Comparison of ENCODE assay signal across 9 mouse cellular contexts in the genomic region with DNA sequence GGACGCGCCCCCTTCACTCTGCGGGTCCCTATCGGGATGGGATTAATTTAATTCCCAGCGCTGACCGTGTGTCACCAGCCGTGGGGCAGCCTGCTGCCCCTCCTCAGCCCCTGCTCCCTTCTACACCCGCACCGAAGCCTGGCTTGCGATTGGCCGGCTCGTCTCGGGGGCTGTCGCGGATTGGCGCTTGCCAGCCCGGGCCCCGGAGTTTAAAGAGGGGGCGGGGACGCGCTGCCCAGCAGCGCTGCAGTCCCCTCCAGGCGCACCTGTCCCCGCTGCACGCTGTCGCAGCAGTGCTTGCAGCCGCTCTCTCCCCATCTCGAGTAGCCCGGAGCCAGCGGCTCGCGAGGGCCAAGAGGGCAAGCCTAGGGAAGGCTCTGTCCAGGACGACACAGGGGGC. TPM values are rescaled to one million over a fixed set of nuclear protein-coding genes. Genes with fewer than 3 reads are reported as not detected.
DNase-seq lines count a peak whose midpoint lies in the region; ATAC-seq lines count a peak whose summit lies in the region.
"Had no signal": no experiment of that assay in that cellular context is flagged by ENCODE, and none has a peak within 500 bp of the region (broad histone marks: within the 10 kb centered on the region; RNA-seq: fewer than 3 reads in every experiment).

A gene (plus strand): TSS at position 215 of the 400 bp plus-strand sequence.

- H3K27ac ChIP-seq in forebrain, embryonic 11.5 days (ENCODE audit: low read depth, low read length), result no peak within 1 kb of the TSS
- no peak within 1 kb of the TSS for H3K27ac ChIP-seq in kidney, embryonic 15.5 days

- H3K4me3 ChIP-seq in forebrain, embryonic 11.5 days (ENCODE audit: low read depth, low read length), result peak within 1 kb of the TSS; percentile 34
- H3K4me3 ChIP-seq in kidney, embryonic 15.5 days (replicated peaks), result peak within 1 kb of the TSS; percentile 50
- H3K4me3 ChIP-seq: erythroblast, embryonic 14.5 days had no signal

- peak within 1 kb of the TSS; percentile 43 for H3K9ac ChIP-seq in forebrain, embryonic 11.5 days (ENCODE audit: low read length)
- peak within 1 kb of the TSS; percentile 37 for H3K9ac ChIP-seq in kidney, embryonic 15.5 days

- under 1% methylated on average over 33 of the region's 33 CpGs for WGBS in forebrain, embryonic 11.5 days
- WGBS in kidney, embryonic 15.5 days, result under 1% methylated on average over 33 of the region's 33 CpGs

- H3K9me3 ChIP-seq in forebrain, embryonic 11.5 days (ENCODE audit: control insufficient read depth, low read length), result no peaks in the 10 kb centered on the region
- H3K9me3 ChIP-seq in kidney, embryonic 15.5 days (replicated peaks), result no peaks in the 10 kb centered on the region

- H3K36me3 ChIP-seq in forebrain, embryonic 11.5 days (ENCODE audit: control insufficient read depth, insufficient read depth, low read length), result no peaks in the 10 kb centered on the region
- H3K36me3 ChIP-seq in kidney, embryonic 15.5 days, result no peaks in the 10 kb centered on the region

- ATAC-seq in cerebellum, adult (ENCODE audit: insufficient number of reproducible peaks, low FRiP score, low TSS enrichment), result 0 out of 2 replicates have a peak, but pooled peaks have one; percentile 57
- ATAC-seq in forebrain, embryonic 11.5 days (replicated peaks; ENCODE audit: low FRiP score), result peak; percentile 93
- ATAC-seq in kidney, embryonic 15.5 days (replicated peaks; ENCODE audit: low FRiP score), result peak; percentile 84
- no peak for ATAC-seq in inflammation-experienced regulatory T-cells, adult 6 months

- peaks cover 2% of the 10 kb centered on the region; the same call in 1 of the 2 replicates for H3K4me1 ChIP-seq in forebrain, embryonic 11.5 days (replicated peaks; ENCODE audit: control insufficient read depth, insufficient read depth, low read length)
- peaks cover 29% of the 10 kb centered on the region for H3K4me1 ChIP-seq in kidney, embryonic 15.5 days

- H3K4me2 ChIP-seq in forebrain, embryonic 11.5 days (ENCODE audit: low read depth, low read length, severe bottlenecking), result peak within 1 kb of the TSS; percentile 88
- H3K4me2 ChIP-seq in kidney, embryonic 15.5 days, result peak within 1 kb of the TSS; percentile 89

- DNase-seq in cerebellum, adult 11 months, result no peak
- DNase-seq in adrenal gland, adult 8-10 months, result no peak
- peak; percentile 83 for DNase-seq in forebrain, embryonic 11.5 days (ENCODE audit: low spot score)
- peak; percentile 54 for DNase-seq in liver
- peak; percentile 72 for DNase-seq in neural tube, embryonic 10.5 days (ENCODE audit: extremely low spot score, low spot score)

- H3K27me3 ChIP-seq in forebrain, embryonic 11.5 days (ENCODE audit: control insufficient read depth, insufficient read depth, low read length), result peaks cover 8% of the 10 kb centered on the region
- H3K27me3 ChIP-seq in kidney, embryonic 15.5 days, result peaks cover 11% of the 10 kb centered on the region

RNA-seq across cellular contexts. Expression of the gene that starts here (rescaled TPM):
- total RNA-seq in adrenal gland, adult 8-10 months (2022), result 10 to 100 TPM; 10.9 to 32.1 (median 18.4) TPM
- polyA plus RNA-seq in forebrain, embryonic 11.5 days (2014; fragmentation: Nextera tagmentation; extraction: Ambion mirVana), result 15.5 and 17.0 TPM in 2 replicates
- polyA plus RNA-seq in kidney, embryonic 15.5 days (2015; fragmentation: Nextera tagmentation; extraction: Ambion mirVana), result 83.0 and 94.8 TPM in 2 replicates
- polyA plus RNA-seq in inflammation-experienced regulatory T-cells, adult 6 months (2017; shearing (Covaris generic)), result not detected
- polyA plus RNA-seq: erythroblast, embryonic 14.5 days had no signal

Comparison
In these comparisons a context has a peak if more than half of its experiments do, and no peak if none do; other contexts are left out.
1. RNA of the gene that starts here (polyA plus RNA-seq): 83.0 to 94.8 TPM in kidney, embryonic 15.5 days and 15.5 to 17.0 TPM in forebrain, embryonic 11.5 days; not detected in inflammation-experienced regulatory T-cells, adult 6 months; every median in the first group is over 10 times any median in the second.
2. DNase-seq: peak in forebrain, embryonic 11.5 days (single experiment), liver (single experiment) and neural tube, embryonic 10.5 days (single experiment); none in cerebellum, adult 11 months (single experiment) and adrenal gland, adult 8-10 months (single experiment).